Mouse (Mus musculus): ENCODE results near the gene Agrn.
"Not testable (repeated sequence)": the region's sequence is repeated elsewhere in the genome, so short reads cannot be mapped to it uniquely, and the experiment has no call there.

Agrn gene

GRCm38 (mm10) chr4:156154771-156155170 is 42.5 kb downstream of the Agrn start:
- DNase-seq (ENCODE audit: low read depth, low spot score) = no peak

GRCm38 (mm10) chr4:156150887-156151286 is 46.4 kb downstream of the Agrn start:
- not testable (repeated sequence) for DNase-seq (ENCODE audit: low read depth, low spot score)

- DNase-seq (ENCODE audit: low read depth, low spot score) = no peak
Measured at GRCm38 (mm10) chr4:156136285-156137100, 60.8 kb downstream of the Agrn start.

GRCm38 (mm10) chr4:156135801-156136200 is 61.5 kb downstream of the Agrn start:
- no peak for DNase-seq (ENCODE audit: low read depth, low spot score)

- DNase-seq (ENCODE audit: low read depth, low spot score) = no peak
Measured at GRCm38 (mm10) chr4:156135112-156135511, 62.2 kb downstream of the Agrn start.

GRCm38 (mm10) chr4:156133943-156134605 is 63.2 kb downstream of the Agrn start:
- no peak for DNase-seq (ENCODE audit: low read depth, low spot score)

- DNase-seq (ENCODE audit: low read depth, low spot score) = no peak
Measured at GRCm38 (mm10) chr4:156133334-156133733, 64.0 kb downstream of the Agrn start.

GRCm38 (mm10) chr4:156130940-156131339 is 66.3 kb downstream of the Agrn start:
- DNase-seq (ENCODE audit: low read depth, low spot score) = no peak

GRCm38 (mm10) chr4:156130436-156130835 is 66.9 kb downstream of the Agrn start, which contains the start of gene Rnf223:
TSS of gene Rnf223 (plus strand) at chr4:156130513.
- no peak for DNase-seq (ENCODE audit: low read depth, low spot score)

GRCm38 (mm10) chr4:156128746-156129145 is 68.5 kb downstream of the Agrn start:
- no peak for DNase-seq (ENCODE audit: low read depth, low spot score)

GRCm38 (mm10) chr4:156126841-156127240 is 70.4 kb downstream of the Agrn start:
- no peak for DNase-seq (ENCODE audit: low read depth, low spot score)

- no peak for DNase-seq (ENCODE audit: low read depth, low spot score)
Measured at GRCm38 (mm10) chr4:156125393-156125792, 71.9 kb downstream of the Agrn start.

- no peak for DNase-seq (ENCODE audit: low read depth, low spot score)
Measured at GRCm38 (mm10) chr4:156124077-156124476, 73.2 kb downstream of the Agrn start.
